Mouse (Mus musculus): ENCODE data around the gene Tnfsf13. TPM values are rescaled to one million over a fixed set of nuclear protein-coding genes. Genes with fewer than 3 reads are reported as not detected.
"Not testable (repeated sequence)": the region's sequence is repeated elsewhere in the genome, so short reads cannot be mapped to it uniquely, and the experiment has no call there.

Gene Tnfsf13
- 0.85 and 1.5 TPM in 2 replicates for polyA plus RNA-seq (2011; ENCODE audit: insufficient read length, low read depth, missing spikeins)

DNA sequence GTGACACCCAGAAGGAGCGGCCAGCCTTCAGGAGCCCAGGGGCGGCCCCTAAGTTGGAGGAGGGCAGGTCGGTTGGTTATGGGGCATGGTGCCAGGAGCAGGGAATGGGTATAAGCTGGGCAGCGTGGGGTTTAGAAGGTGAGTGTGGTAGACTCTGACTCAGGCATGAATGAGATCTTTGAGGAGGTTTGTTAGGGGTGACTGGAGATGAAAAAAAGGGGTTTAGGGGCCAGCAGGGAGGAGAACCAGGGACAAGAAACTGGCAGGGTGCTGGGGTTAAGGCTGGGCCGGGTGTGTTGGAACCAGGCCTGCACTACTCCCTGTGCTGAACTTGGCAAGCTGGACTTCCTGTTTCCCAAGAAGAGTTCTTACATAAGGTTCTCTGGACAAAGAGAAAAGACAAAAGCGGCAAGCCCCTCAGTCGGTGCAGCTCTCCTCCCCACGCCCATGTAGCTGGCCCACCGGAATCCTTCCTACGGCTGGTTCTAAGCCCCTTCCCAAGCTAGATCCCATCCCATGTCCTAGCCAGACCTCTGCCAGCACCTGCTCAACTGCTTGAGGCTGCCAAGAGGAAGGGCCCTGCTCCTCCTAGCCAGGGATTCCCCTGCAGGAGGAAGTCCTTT is at the start of gene Tnfsf13:
Tnfsf13 (minus strand) TSS at position 259 of the 623 bp plus-strand sequence.
- Histone ChIP-seq H3K4me3 (ENCODE audit: insufficient read depth, low read length) (no peak within 1 kb of the TSS), H3K4me1 (ENCODE audit: control insufficient read depth, insufficient read depth, low read length) (peaks cover 10% of the 10 kb centered on the region), H3K27ac (ENCODE audit: insufficient read depth, low read length) (peak within 1 kb of the TSS; percentile 2; the same call in 1 of the 2 replicates)
- TF ChIP-seq CTCF (IDR thresholded peaks at IDR 0.05; ENCODE audit: borderline replicate concordance, insufficient read depth, low read length): no peak
- TF ChIP-seq POLR2A (IDR thresholded peaks at IDR 0.05; ENCODE audit: low read depth, low read length): no peak

- H3K27ac ChIP-seq (ENCODE audit: insufficient read depth, low read length); H3K4me3 ChIP-seq (ENCODE audit: insufficient read depth, low read length); H3K4me1 ChIP-seq (ENCODE audit: control insufficient read depth, insufficient read depth, low read length): not testable (repeated sequence)
These were observed 45.8 kb upstream of the Tnfsf13 start for GRCm38 (mm10) chr11:69731408-69731807.

DNA sequence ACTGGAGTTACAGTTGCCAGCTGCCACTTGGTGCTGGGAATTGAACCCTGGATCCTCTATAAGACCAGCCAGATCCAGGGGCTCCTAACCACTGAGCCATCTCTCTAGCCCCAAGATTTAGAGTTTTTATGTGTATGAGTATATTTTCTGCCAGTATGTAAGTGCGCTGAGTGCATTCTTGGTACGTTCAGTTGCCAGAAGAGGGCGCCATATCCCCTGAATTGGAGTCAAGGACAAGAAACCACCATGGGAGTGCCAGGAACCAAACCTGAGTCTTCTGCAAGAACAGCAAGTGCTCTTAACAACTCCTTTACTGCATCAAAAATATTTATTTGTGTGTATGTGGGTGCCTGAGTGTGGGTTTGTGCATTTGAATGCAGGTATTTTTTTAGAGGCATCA is 43.5 kb upstream of the Tnfsf13 start:
- no peak for TF ChIP-seq POLR2A (IDR thresholded peaks at IDR 0.05; ENCODE audit: low read depth, low read length)
- peak; percentile 15; the same call in 1 of the 2 replicates for TF ChIP-seq CTCF (IDR thresholded peaks at IDR 0.05; ENCODE audit: borderline replicate concordance, insufficient read depth, low read length)
- H3K4me1 ChIP-seq (ENCODE audit: control insufficient read depth, insufficient read depth, low read length): no peaks in the 10 kb centered on the region
- H3K4me3 ChIP-seq (ENCODE audit: insufficient read depth, low read length): no peak overlapping the region
- no peak overlapping the region for H3K27ac ChIP-seq (ENCODE audit: insufficient read depth, low read length)

- TF ChIP-seq POLR2A (IDR thresholded peaks at IDR 0.05; ENCODE audit: low read depth, low read length): no peak
- no peak for TF ChIP-seq CTCF (IDR thresholded peaks at IDR 0.05; ENCODE audit: borderline replicate concordance, insufficient read depth, low read length)
- Histone ChIP-seq H3K27ac (ENCODE audit: insufficient read depth, low read length) (no peak overlapping the region), H3K4me3 (ENCODE audit: insufficient read depth, low read length) (no peak overlapping the region), H3K4me1 (ENCODE audit: control insufficient read depth, insufficient read depth, low read length) (no peaks in the 10 kb centered on the region)
These were observed 40.4 kb upstream of the Tnfsf13 start for GRCm38 (mm10) chr11:69725951-69726350.

GRCm38 (mm10) chr11:69723074-69723473 is 37.5 kb upstream of the Tnfsf13 start:
- no peak for TF ChIP-seq CTCF (IDR thresholded peaks at IDR 0.05; ENCODE audit: borderline replicate concordance, insufficient read depth, low read length)
- no peak for TF ChIP-seq POLR2A (IDR thresholded peaks at IDR 0.05; ENCODE audit: low read depth, low read length)
- H3K4me1 ChIP-seq (ENCODE audit: control insufficient read depth, insufficient read depth, low read length): no peaks in the 10 kb centered on the region
- no peak overlapping the region for H3K27ac ChIP-seq (ENCODE audit: insufficient read depth, low read length)
- H3K4me3 ChIP-seq (ENCODE audit: insufficient read depth, low read length): no peak overlapping the region

DNA sequence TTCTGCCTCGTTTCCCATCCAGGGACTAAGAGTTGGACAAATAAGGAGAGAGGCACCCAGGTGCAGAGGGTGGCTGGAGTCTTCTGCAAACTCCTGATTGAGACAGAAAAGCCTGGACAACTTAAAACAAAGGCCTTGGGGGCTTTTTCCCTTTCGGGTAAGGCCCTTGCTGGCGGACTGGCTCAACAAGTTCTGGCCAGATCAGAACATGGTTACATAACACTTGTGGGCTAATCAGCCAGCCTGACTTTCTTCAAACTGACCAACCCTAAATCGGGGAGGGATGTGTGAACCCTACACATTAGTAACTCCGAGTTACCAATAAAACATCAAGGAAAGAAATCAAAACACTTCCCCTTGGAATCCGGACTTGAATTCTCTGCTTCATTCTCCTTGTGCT is 35.3 kb upstream of the Tnfsf13 start:
- TF ChIP-seq POLR2A (IDR thresholded peaks at IDR 0.05; ENCODE audit: low read depth, low read length) (no peak), CTCF (IDR thresholded peaks at IDR 0.05; ENCODE audit: borderline replicate concordance, insufficient read depth, low read length) (no peak)
- Histone ChIP-seq H3K27ac (ENCODE audit: insufficient read depth, low read length) (no peak overlapping the region), H3K4me1 (ENCODE audit: control insufficient read depth, insufficient read depth, low read length) (peaks cover 3% of the 10 kb centered on the region; the same call in 1 of the 2 replicates), H3K4me3 (ENCODE audit: insufficient read depth, low read length) (no peak overlapping the region)

DNA sequence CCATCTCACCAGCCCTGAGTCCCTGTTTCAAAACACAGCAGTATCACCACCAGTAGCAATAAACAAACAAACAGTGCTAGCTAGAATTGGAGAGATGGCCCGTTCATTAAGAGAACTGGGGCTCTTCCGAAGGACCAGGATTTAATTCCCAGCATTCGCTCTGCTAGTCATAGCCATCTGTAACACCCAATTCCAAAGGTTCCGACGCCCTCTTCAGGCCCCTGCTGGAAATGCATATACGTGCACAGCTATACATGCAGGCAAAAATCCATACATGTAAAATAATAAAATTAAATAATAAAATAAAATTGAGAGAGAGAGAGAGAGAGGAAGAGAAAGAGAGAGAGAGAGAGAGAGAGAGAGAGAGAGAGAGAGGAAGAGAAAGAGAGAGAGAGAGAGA is 33.8 kb upstream of the Tnfsf13 start:
- Histone ChIP-seq H3K4me3 (ENCODE audit: insufficient read depth, low read length) (no peak overlapping the region), H3K27ac (ENCODE audit: insufficient read depth, low read length) (no peak overlapping the region), H3K4me1 (ENCODE audit: control insufficient read depth, insufficient read depth, low read length) (peaks cover 3% of the 10 kb centered on the region; the same call in 1 of the 2 replicates)
- TF ChIP-seq CTCF (IDR thresholded peaks at IDR 0.05; ENCODE audit: borderline replicate concordance, insufficient read depth, low read length) (no peak), POLR2A (IDR thresholded peaks at IDR 0.05; ENCODE audit: low read depth, low read length) (no peak)

GRCm38 (mm10) chr11:69718661-69719060 is 33.1 kb upstream of the Tnfsf13 start:
- H3K4me3 ChIP-seq (ENCODE audit: insufficient read depth, low read length): no peak overlapping the region
- TF ChIP-seq POLR2A (IDR thresholded peaks at IDR 0.05; ENCODE audit: low read depth, low read length) (no peak), CTCF (IDR thresholded peaks at IDR 0.05; ENCODE audit: borderline replicate concordance, insufficient read depth, low read length) (no peak)
- H3K4me1 ChIP-seq (ENCODE audit: control insufficient read depth, insufficient read depth, low read length): peaks cover 3% of the 10 kb centered on the region; the same call in 1 of the 2 replicates
- H3K27ac ChIP-seq (ENCODE audit: insufficient read depth, low read length): no peak overlapping the region

DNA sequence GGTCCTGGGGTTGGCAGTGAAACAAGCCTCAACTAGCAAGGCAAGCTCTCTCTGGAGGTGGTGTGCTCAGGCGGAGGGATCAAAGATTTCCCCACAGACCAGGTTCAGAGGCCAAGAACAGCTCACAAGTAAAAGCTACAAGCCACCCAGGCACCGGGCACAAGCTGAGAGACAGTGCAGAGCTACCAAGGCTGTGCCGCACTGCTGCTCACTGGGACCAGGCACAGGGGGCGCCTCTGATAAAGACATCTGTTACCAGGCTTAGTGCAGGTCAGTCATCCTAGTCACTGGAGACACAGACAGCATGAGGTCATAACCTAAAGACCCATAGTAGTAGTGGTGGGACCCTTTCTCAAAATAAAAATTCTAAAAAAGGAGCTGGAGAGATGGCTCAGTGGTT is 31.4 kb upstream of the Tnfsf13 start:
- H3K27ac ChIP-seq (ENCODE audit: insufficient read depth, low read length): no peak overlapping the region

DNA sequence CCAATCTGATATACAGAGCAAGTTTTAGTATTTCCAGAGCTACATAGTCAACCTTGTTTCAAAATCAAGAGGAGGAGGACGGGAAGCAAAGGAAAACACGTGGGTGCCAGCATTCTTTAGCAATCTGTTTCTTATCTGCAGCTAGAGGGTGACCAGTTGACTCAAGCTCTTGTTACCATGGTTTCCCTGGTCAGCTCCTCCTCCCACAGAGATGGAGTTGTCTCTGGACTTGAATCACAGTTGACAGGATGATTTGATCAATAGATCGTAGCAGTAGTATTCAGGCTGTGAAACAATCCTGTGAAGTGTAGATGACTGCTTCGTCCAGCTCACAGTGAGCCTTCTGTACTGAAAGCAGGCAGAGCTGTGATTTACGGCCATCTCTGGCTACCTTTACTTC is 30.3 kb upstream of the Tnfsf13 start:
- no peak for TF ChIP-seq POLR2A (IDR thresholded peaks at IDR 0.05; ENCODE audit: low read depth, low read length)
- no peak for TF ChIP-seq CTCF (IDR thresholded peaks at IDR 0.05; ENCODE audit: borderline replicate concordance, insufficient read depth, low read length)
- H3K4me1 ChIP-seq (ENCODE audit: control insufficient read depth, insufficient read depth, low read length): peaks cover 3% of the 10 kb centered on the region; the same call in 1 of the 2 replicates
- H3K27ac ChIP-seq (ENCODE audit: insufficient read depth, low read length): peak overlapping the region; percentile 82
- no peak overlapping the region for H3K4me3 ChIP-seq (ENCODE audit: insufficient read depth, low read length)

More for the DNA sequence above, 31.4 kb upstream of the Tnfsf13 start:
- TF ChIP-seq CTCF (IDR thresholded peaks at IDR 0.05; ENCODE audit: borderline replicate concordance, insufficient read depth, low read length): no peak
- no peak for TF ChIP-seq POLR2A (IDR thresholded peaks at IDR 0.05; ENCODE audit: low read depth, low read length)
- H3K4me1 ChIP-seq (ENCODE audit: control insufficient read depth, insufficient read depth, low read length): peaks cover 3% of the 10 kb centered on the region; the same call in 1 of the 2 replicates
- no peak overlapping the region for H3K4me3 ChIP-seq (ENCODE audit: insufficient read depth, low read length)

All from embryonic fibroblast, embryonic 13.5 days (primary cell).